Mouse (Mus musculus): Measurements from ENCODE around the gene Gnao1.

GRCm38 (mm10) chr8:93884316-93884715, 74.5 kb downstream of the Gnao1 start:
- TF ChIP-seq ZMIZ1 (IDR thresholded peaks at IDR 0.05; ENCODE audit: low read depth, low read length) = no peak
- TF ChIP-seq POLR2A (IDR thresholded peaks at IDR 0.05; ENCODE audit: low read depth, low read length) = no peak
- no peak for TF ChIP-seq JUN (IDR thresholded peaks at IDR 0.05; ENCODE audit: insufficient read depth, low read depth, low read length)
- TF ChIP-seq CTCF (conservative IDR thresholded peaks at IDR 0.05 in 1 of 2, IDR thresholded peaks at IDR 0.05 in 1 of 2; ENCODE audit: low read depth in 2 of 2, low read length in 2 of 2) = peak in 1 of 2 experiments; percentile 36; a peak in 1 of 4 replicates
- no peak for TF ChIP-seq MAX (IDR thresholded peaks at IDR 0.05; ENCODE audit: low read length)
- no peak for TF ChIP-seq NRF1 (IDR thresholded peaks at IDR 0.05; ENCODE audit: low read depth, low read length)
- no peak for TF ChIP-seq SIN3A (IDR thresholded peaks at IDR 0.05; ENCODE audit: low read length)
- TF ChIP-seq EP300 (IDR thresholded peaks at IDR 0.05; ENCODE audit: low read length) = no peak
- TF ChIP-seq USF1 (IDR thresholded peaks at IDR 0.05; ENCODE audit: low read depth, low read length) = no peak
- TF ChIP-seq CHD1 (IDR thresholded peaks at IDR 0.05; ENCODE audit: low read depth, low read length) = no peak
- no peak for TF ChIP-seq MAFK (IDR thresholded peaks at IDR 0.05; ENCODE audit: insufficient replicate concordance, low read length)
- no peak for TF ChIP-seq UBTF (IDR thresholded peaks at IDR 0.05; ENCODE audit: low read depth, low read length)
- TF ChIP-seq E2F4 (IDR thresholded peaks at IDR 0.05; ENCODE audit: insufficient replicate concordance, low read depth, low read length) = no peak

Measured in CH12.LX (cell line).